Mouse (Mus musculus): ENCODE results near the gene Fgf23. TPM values are rescaled to one million over a fixed set of nuclear protein-coding genes. Genes with fewer than 3 reads are reported as not detected.

Fgf23 gene
- not detected in 4 replicates for total RNA-seq (2023; ENCODE audit: inconsistent age)

GRCm38 (mm10) chr6:127072817-127073216, at the start of gene Fgf23:
TSS of gene Fgf23 (plus strand) at chr6:127072902.

GRCm38 (mm10) chr6:127109402-127109930, 36.8 kb downstream of the Fgf23 start, which contains the start of gene Tigar:
TSS of gene Tigar (minus strand) at chr6:127109557.

Other genes with a start within 250 kb of the Fgf23 start
- 48.5 to 58.1 TPM (median 53.6 TPM) in 4 replicates for gene Ndufa9, start 223.8 kb upstream of the Fgf23 start, total RNA-seq (2023; ENCODE audit: inconsistent age)
- gene Akap3, start 219.8 kb upstream of the Fgf23 start, total RNA-seq (2023; ENCODE audit: inconsistent age): not detected in 4 replicates
- gene Dyrk4, start 151.1 kb upstream of the Fgf23 start, total RNA-seq (2023; ENCODE audit: inconsistent age): 1.6 to 2.4 TPM (median 1.7 TPM) in 4 replicates
- gene Rad51ap1, start 133.3 kb upstream of the Fgf23 start, total RNA-seq (2023; ENCODE audit: inconsistent age): 2.1 to 4.6 TPM (median 3.3 TPM) in 4 replicates
- gene D6Wsu163e, start 132.9 kb upstream of the Fgf23 start, total RNA-seq (2023; ENCODE audit: inconsistent age): 37.6 to 40.9 TPM (median 38.6 TPM) in 4 replicates
- not detected in 4 replicates for gene Fgf6, start 57.3 kb upstream of the Fgf23 start, total RNA-seq (2023; ENCODE audit: inconsistent age)
- 9.5 to 10.9 TPM (median 9.8 TPM) in 4 replicates for gene Tigar, start 36.7 kb downstream of the Fgf23 start, total RNA-seq (2023; ENCODE audit: inconsistent age)
- 72.1 to 113 TPM (median 104 TPM) in 4 replicates for gene Ccnd2, start 79.3 kb downstream of the Fgf23 start, total RNA-seq (2023; ENCODE audit: inconsistent age)

Data from B cell, adult (primary cell).